Comparison of ENCODE assay signal across 21 mouse cellular contexts in the genomic region with DNA sequence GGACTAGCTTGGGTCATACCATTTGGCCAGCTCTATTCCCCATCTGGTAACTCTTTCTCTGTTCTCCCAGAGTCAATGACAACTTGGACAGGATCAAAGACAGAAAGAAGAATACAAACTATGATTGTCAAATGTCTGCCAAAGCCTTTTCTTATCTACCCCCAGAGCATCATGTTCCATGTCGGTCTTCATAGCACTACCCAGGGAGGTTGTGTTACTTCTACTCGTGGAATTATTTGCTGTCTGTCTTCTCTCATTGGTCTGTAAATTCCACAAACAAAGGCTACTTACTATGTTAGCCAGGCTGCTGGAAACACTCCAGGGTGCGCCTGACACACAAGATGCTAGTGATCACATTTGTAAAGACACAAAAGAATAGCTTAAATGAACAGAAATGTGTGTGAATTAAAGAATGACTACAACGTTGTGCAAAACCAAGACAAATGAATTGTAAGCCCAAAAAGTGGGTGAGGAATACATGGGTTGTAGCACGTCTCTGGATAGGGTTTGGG.
A peak's percentile ranks its signal among the peaks of the same experiment; 100 is the strongest.
DNase-seq lines count a peak whose midpoint lies in the region; ATAC-seq and TF ChIP-seq lines count a peak whose summit lies in the region.
"Had no signal": no experiment of that assay in that cellular context is flagged by ENCODE, and none has a peak within 500 bp of the region (broad histone marks: within the 10 kb centered on the region; RNA-seq: fewer than 3 reads in every experiment).

No protein-coding gene starts in this region.

- H3K4me2 ChIP-seq in embryonic facial prominence, embryonic 14.5 days (ENCODE audit: low read depth, low read length), result no peak overlapping the region
- no peak overlapping the region for H3K4me2 ChIP-seq in lung, embryonic 14.5 days
- no peak overlapping the region for H3K4me2 ChIP-seq in midbrain, postnatal 0 days (ENCODE audit: low read depth, low read length, poor library complexity, severe bottlenecking)
- no peak overlapping the region for H3K4me2 ChIP-seq in midbrain, embryonic 15.5 days
- H3K4me2 ChIP-seq: embryonic facial prominence, embryonic 13.5 days; forebrain, embryonic 15.5 days; hindbrain, embryonic 12.5 days had no signal

- DNase-seq in embryonic facial prominence, embryonic 14.5 days (ENCODE audit: low spot score), result peak; percentile 30
- no peak for DNase-seq in embryonic facial prominence, embryonic 10.5 days (ENCODE audit: low spot score)
- DNase-seq in lung, embryonic 14.5 days, result peak; percentile 79
- DNase-seq in lung, adult 2 months, result no peak
- DNase-seq in midbrain, postnatal 0 days (ENCODE audit: low spot score), result peak; percentile 6
- peak; percentile 16 to 38 for DNase-seq in lung, postnatal 4 days
- DNase-seq in adrenal gland, postnatal 36 days, result no peak
- DNase-seq: adrenal gland, postnatal 10 days; B cell, adult 2 months; cerebellum, adult 2 months; gastrocnemius, postnatal 10 days; heart, adult 18-20 months; heart, postnatal 10 days; heart, postnatal 4 days had no signal

- H3K9ac ChIP-seq in embryonic facial prominence, embryonic 14.5 days (ENCODE audit: low read depth, low read length), result no peak overlapping the region
- no peak overlapping the region for H3K9ac ChIP-seq in lung, embryonic 14.5 days
- H3K9ac ChIP-seq in midbrain, postnatal 0 days (replicated peaks; ENCODE audit: low read length, poor library complexity, severe bottlenecking), result no peak overlapping the region
- H3K9ac ChIP-seq in midbrain, embryonic 15.5 days, result no peak overlapping the region
- H3K9ac ChIP-seq: embryonic facial prominence, embryonic 13.5 days; forebrain, embryonic 15.5 days; hindbrain, embryonic 12.5 days had no signal

- H3K27me3 ChIP-seq in embryonic facial prominence, embryonic 14.5 days (replicated peaks; ENCODE audit: control insufficient read depth, insufficient read depth, low read length), result no peaks in the 10 kb centered on the region
- no peaks in the 10 kb centered on the region for H3K27me3 ChIP-seq in embryonic facial prominence, embryonic 10.5 days (replicated peaks; ENCODE audit: low read depth, poor library complexity, severe bottlenecking)
- no peaks in the 10 kb centered on the region for H3K27me3 ChIP-seq in lung, embryonic 14.5 days (ENCODE audit: insufficient read depth, low read length)
- no peaks in the 10 kb centered on the region for H3K27me3 ChIP-seq in midbrain, postnatal 0 days (ENCODE audit: insufficient read depth, low read length)
- H3K27me3 ChIP-seq in midbrain, embryonic 15.5 days (replicated peaks), result no peaks in the 10 kb centered on the region
- H3K27me3 ChIP-seq: embryonic facial prominence, embryonic 13.5 days; forebrain, embryonic 15.5 days; hindbrain, embryonic 12.5 days had no signal

- no peak for TF ChIP-seq POLR2A in lung, adult 2 months (IDR thresholded peaks at IDR 0.05; ENCODE audit: borderline replicate concordance, extremely low read depth, low read depth, low read length)

- no peaks in the 10 kb centered on the region for H3K36me3 ChIP-seq in embryonic facial prominence, embryonic 14.5 days (ENCODE audit: control insufficient read depth, insufficient read depth, low read length)
- H3K36me3 ChIP-seq in embryonic facial prominence, embryonic 10.5 days (replicated peaks), result no peaks in the 10 kb centered on the region
- no peaks in the 10 kb centered on the region for H3K36me3 ChIP-seq in lung, embryonic 14.5 days (ENCODE audit: insufficient read depth)
- no peaks in the 10 kb centered on the region for H3K36me3 ChIP-seq in midbrain, postnatal 0 days (ENCODE audit: insufficient read depth, low read length)
- no peaks in the 10 kb centered on the region for H3K36me3 ChIP-seq in midbrain, embryonic 15.5 days (replicated peaks)
- H3K36me3 ChIP-seq: embryonic facial prominence, embryonic 13.5 days; forebrain, embryonic 15.5 days; G1E; heart, embryonic 10.5 days; hindbrain, embryonic 12.5 days had no signal

- TF ChIP-seq CTCF in lung, embryonic 14.5 days (IDR thresholded peaks at IDR 0.05; ENCODE audit: low read depth), result no peak
- no peak for TF ChIP-seq CTCF in lung, adult 2 months (IDR thresholded peaks at IDR 0.05; ENCODE audit: insufficient read depth, low read length)
- TF ChIP-seq CTCF in midbrain, postnatal 0 days (IDR thresholded peaks at IDR 0.05), result no peak

- H3K4me3 ChIP-seq in embryonic facial prominence, embryonic 14.5 days (ENCODE audit: low read depth, low read length), result no peak overlapping the region
- no peak overlapping the region for H3K4me3 ChIP-seq in embryonic facial prominence, embryonic 10.5 days
- no peak overlapping the region for H3K4me3 ChIP-seq in lung, embryonic 14.5 days (ENCODE audit: low read depth, low read length)
- H3K4me3 ChIP-seq in lung, adult 2 months (replicated peaks; ENCODE audit: extremely low read depth, low read depth, low read length), result no peak overlapping the region
- no peak overlapping the region for H3K4me3 ChIP-seq in midbrain, postnatal 0 days (ENCODE audit: low read depth, low read length)
- no peak overlapping the region for H3K4me3 ChIP-seq in midbrain, embryonic 15.5 days
- H3K4me3 ChIP-seq: embryonic facial prominence, embryonic 13.5 days; forebrain, embryonic 15.5 days; heart, embryonic 10.5 days; hindbrain, embryonic 12.5 days had no signal

- WGBS in embryonic facial prominence, embryonic 14.5 days, result 59% methylated on average over 5 of the region's 5 CpGs
- WGBS in embryonic facial prominence, embryonic 10.5 days, result 68% methylated on average over 5 of the region's 5 CpGs
- WGBS in lung, embryonic 14.5 days, result 29% methylated on average over 5 of the region's 5 CpGs
- 46% methylated on average over 5 of the region's 5 CpGs for WGBS in lung, adult 2 months
- WGBS in midbrain, postnatal 0 days, result 37% methylated on average over 5 of the region's 5 CpGs
- 38% methylated on average over 5 of the region's 5 CpGs for WGBS in midbrain, embryonic 15.5 days

- no peaks in the 10 kb centered on the region for H3K9me3 ChIP-seq in embryonic facial prominence, embryonic 14.5 days (ENCODE audit: control insufficient read depth, low read length)
- H3K9me3 ChIP-seq in embryonic facial prominence, embryonic 10.5 days, result no peaks in the 10 kb centered on the region
- no peaks in the 10 kb centered on the region for H3K9me3 ChIP-seq in lung, embryonic 14.5 days (ENCODE audit: low read depth, low read length)
- no peaks in the 10 kb centered on the region for H3K9me3 ChIP-seq in midbrain, postnatal 0 days (ENCODE audit: low read length)
- no peaks in the 10 kb centered on the region for H3K9me3 ChIP-seq in midbrain, embryonic 15.5 days
- H3K9me3 ChIP-seq: embryonic facial prominence, embryonic 13.5 days; forebrain, embryonic 15.5 days; G1E; heart, embryonic 10.5 days; hindbrain, embryonic 12.5 days had no signal

- no peaks in the 10 kb centered on the region for H3K4me1 ChIP-seq in embryonic facial prominence, embryonic 14.5 days (ENCODE audit: control insufficient read depth, insufficient read depth, low read length)
- no peaks in the 10 kb centered on the region for H3K4me1 ChIP-seq in embryonic facial prominence, embryonic 10.5 days
- H3K4me1 ChIP-seq in lung, embryonic 14.5 days (ENCODE audit: insufficient read depth), result peaks cover 4% of the 10 kb centered on the region; the same call in 1 of the 2 replicates
- peaks cover 5% of the 10 kb centered on the region for H3K4me1 ChIP-seq in lung, adult 2 months (ENCODE audit: control insufficient read depth, insufficient read depth, low read length)
- no peaks in the 10 kb centered on the region for H3K4me1 ChIP-seq in midbrain, postnatal 0 days (ENCODE audit: insufficient read depth, low read length)
- no peaks in the 10 kb centered on the region for H3K4me1 ChIP-seq in midbrain, embryonic 15.5 days
- H3K4me1 ChIP-seq: hindbrain, embryonic 12.5 days had no signal

- no peak for ATAC-seq in embryonic facial prominence, embryonic 14.5 days (ENCODE audit: low read depth)
- peak; percentile 41; the same call in 1 of the 2 replicates for ATAC-seq in lung, embryonic 14.5 days (ENCODE audit: insufficient read depth)
- ATAC-seq in midbrain, postnatal 0 days (ENCODE audit: low FRiP score), result no peak
- ATAC-seq in midbrain, embryonic 15.5 days (replicated peaks), result no peak
- ATAC-seq: CD4-positive, CD25-positive, alpha-beta regulatory T cell, adult 4 months; forebrain, embryonic 15.5 days had no signal

- H3K27ac ChIP-seq in embryonic facial prominence, embryonic 14.5 days (replicated peaks; ENCODE audit: low read depth, low read length), result no peak overlapping the region
- H3K27ac ChIP-seq in embryonic facial prominence, embryonic 10.5 days (replicated peaks), result no peak overlapping the region
- H3K27ac ChIP-seq in lung, embryonic 14.5 days (ENCODE audit: low read depth), result peak overlapping the region; percentile 55
- no peak overlapping the region for H3K27ac ChIP-seq in midbrain, postnatal 0 days (ENCODE audit: low read depth, low read length)
- no peak overlapping the region for H3K27ac ChIP-seq in midbrain, embryonic 15.5 days
- H3K27ac ChIP-seq: embryonic facial prominence, embryonic 13.5 days; forebrain, embryonic 15.5 days; heart, embryonic 10.5 days; hindbrain, embryonic 12.5 days had no signal

Comparison
In these comparisons a context has a peak if more than half of its experiments do, and no peak if none do; other contexts are left out.
1. DNase-seq: peak in embryonic facial prominence, embryonic 14.5 days (single experiment), lung, embryonic 14.5 days (single experiment), midbrain, postnatal 0 days (single experiment) and lung, postnatal 4 days (2 of 2); none in embryonic facial prominence, embryonic 10.5 days (single experiment), lung, adult 2 months (single experiment) and adrenal gland, postnatal 36 days (0 of 2).